Mouse (Mus musculus) liver, adult 2 months (tissue): ENCODE measurements around the gene 1110008P14Rik. TPM values are rescaled to one million over a fixed set of nuclear protein-coding genes. Genes with fewer than 3 reads are reported as not detected.

Experiments used
- DNase-seq: peaks from one replicate; pipeline ENCODE4 v3.0.0-alpha.2; 2011; ENCODE audit warnings: low read depth, low spot score; ENCODE audit errors: extremely low read depth
- H3K27ac ChIP-seq: fragments of 200-500 bp; replicated peaks from 2 replicates; pipeline ENCODE4 v1.5.1; 2012; ENCODE audit warnings: low read depth, mild to moderate bottlenecking, control low read depth, inconsistent platforms, low read length; ENCODE audit not compliant: insufficient read depth
- H3K27me3 ChIP-seq: fragments of 200-500 bp; 2 replicates; pipeline ENCODE4 v1.6.1; 2012; ENCODE audit warnings: mild to moderate bottlenecking, moderate library complexity, low read length, inconsistent platforms; ENCODE audit not compliant: control insufficient read depth, insufficient read depth
- H3K36me3 ChIP-seq: fragments of 200-500 bp; 2 replicates; pipeline ENCODE4 v1.6.1; 2012; ENCODE audit warnings: low read length, inconsistent platforms; ENCODE audit not compliant: control insufficient read depth, insufficient read depth
- H3K4me1 ChIP-seq: fragments of 200-500 bp; 2 replicates; pipeline ENCODE4 v1.6.1; 2011; ENCODE audit warnings: low read length; ENCODE audit not compliant: control insufficient read depth, insufficient read depth
- H3K4me3 ChIP-seq: fragments of 200-500 bp; 2 replicates; pipeline ENCODE4 v1.5.1; 2011; ENCODE audit warnings: low read depth, mild to moderate bottlenecking, control low read depth, low read length, moderate library complexity; ENCODE audit not compliant: insufficient read depth
- H3K79me2 ChIP-seq: fragments of 200-500 bp; 2 replicates; pipeline ENCODE4 v1.6.1; 2012; ENCODE audit warnings: inconsistent platforms, mild to moderate bottlenecking, low read length, moderate library complexity; ENCODE audit not compliant: control insufficient read depth, insufficient read depth
- H3K9ac ChIP-seq: fragments of 200-500 bp; 2 replicates; pipeline ENCODE4 v1.6.1; 2012; ENCODE audit warnings: low read depth, mild to moderate bottlenecking, control low read depth, inconsistent platforms, low read length
- CTCF ChIP-seq: fragments of 200-500 bp; IDR thresholded peaks from 2 replicates; pipeline ENCODE4 v1.5.1; 2011; ENCODE audit warnings: low read depth, low read length, control low read depth
- POLR2A ChIP-seq: fragments of 200-500 bp; IDR thresholded peaks from 2 replicates; pipeline ENCODE4 v1.6.1; 2011; ENCODE audit warnings: low read length, control low read depth; ENCODE audit not compliant: insufficient read depth; ENCODE audit errors: extremely low read depth
- WGBS: fragments of 180-500 bp; shearing (Covaris S2); methylation state at CpG from one replicate; pipeline ENCODE4 v1.1.7; 2018; 5-methylcytosine and 5-hydroxymethylcytosine counted together
- polyA plus RNA-seq: library from polyadenylated mRNA; depleted of rRNA; stranded (reverse); fragments of >200 nt; gene quantifications from 2 replicates; pipeline ENCODE4 v1.2.3, GENCODE M21; 2012
- total RNA-seq: library from RNA; depleted of rRNA; stranded (reverse); fragments of >200 nt; gene quantifications from 2 replicates; pipeline ENCODE4 v1.2.3, GENCODE M21; 2014

Gene 1110008P14Rik
- total and polyA plus RNA-seq, 2 experiments: 32.5 to 103 TPM

DNA sequence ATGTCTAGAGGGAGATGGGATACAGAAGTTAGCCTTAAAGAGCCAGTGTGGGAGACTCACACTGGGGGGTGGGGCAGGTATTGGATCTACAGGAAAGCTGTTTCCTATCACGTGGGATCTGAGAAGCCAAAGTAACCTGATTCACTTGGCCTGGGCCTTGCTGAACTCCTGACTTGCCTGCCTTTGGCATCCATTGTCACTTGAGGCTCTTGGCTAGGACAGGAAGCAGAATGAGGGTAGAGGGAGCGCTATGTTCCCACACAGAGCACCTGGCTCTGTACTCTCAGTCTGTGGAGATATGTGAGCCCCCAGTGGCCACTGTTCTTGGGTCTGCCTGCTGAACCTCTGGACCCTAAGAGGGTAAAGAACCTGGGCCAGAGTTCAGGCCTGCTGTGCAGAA is 34.8 kb upstream of the 1110008P14Rik start:
- TF ChIP-seq CTCF: no peak
- DNase-seq: peak; percentile 69
- Histone ChIP-seq H3K27me3 (no peaks in the 10 kb centered on the region), H3K27ac (peak overlapping the region; percentile 86), H3K9ac (peak overlapping the region; percentile 15; the same call in 1 of the 2 replicates), H3K79me2 (no peaks in the 10 kb centered on the region), H3K4me3 (no peak overlapping the region), H3K36me3 (peaks cover 56% of the 10 kb centered on the region), H3K4me1 (peaks cover 35% of the 10 kb centered on the region)
- 26% methylated on average over 2 of the region's 2 CpGs for WGBS

DNA sequence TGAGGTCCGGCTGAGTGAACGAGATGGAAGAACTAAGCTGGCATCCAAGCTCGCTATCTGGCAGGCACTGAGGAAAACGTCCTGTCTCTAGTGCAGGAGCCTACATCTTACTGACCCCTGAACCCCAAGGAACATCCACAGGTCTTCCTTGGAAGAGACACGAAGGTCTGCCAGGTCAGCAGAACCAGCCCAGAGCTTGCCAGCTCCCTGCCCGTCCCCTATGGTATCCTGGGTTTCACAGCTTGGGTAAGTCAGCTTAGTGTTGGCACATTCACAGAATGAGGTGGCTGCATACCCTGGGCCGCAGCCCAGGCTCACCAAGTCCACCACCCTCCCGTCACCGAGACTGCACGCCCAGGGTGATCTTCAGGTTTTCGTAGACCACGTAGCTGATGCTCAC is 34.1 kb upstream of the 1110008P14Rik start:
- Histone ChIP-seq H3K4me3 (no peak overlapping the region), H3K9ac (no peak overlapping the region; the same call in 1 of the 2 replicates), H3K4me1 (peaks cover 37% of the 10 kb centered on the region), H3K27me3 (no peaks in the 10 kb centered on the region), H3K36me3 (peaks cover 48% of the 10 kb centered on the region), H3K27ac (peak overlapping the region; percentile 86), H3K79me2 (no peaks in the 10 kb centered on the region)
- TF ChIP-seq POLR2A (no peak), CTCF (no peak)
- 65% methylated on average over 12 of the region's 12 CpGs for WGBS
- DNase-seq: no peak

DNA sequence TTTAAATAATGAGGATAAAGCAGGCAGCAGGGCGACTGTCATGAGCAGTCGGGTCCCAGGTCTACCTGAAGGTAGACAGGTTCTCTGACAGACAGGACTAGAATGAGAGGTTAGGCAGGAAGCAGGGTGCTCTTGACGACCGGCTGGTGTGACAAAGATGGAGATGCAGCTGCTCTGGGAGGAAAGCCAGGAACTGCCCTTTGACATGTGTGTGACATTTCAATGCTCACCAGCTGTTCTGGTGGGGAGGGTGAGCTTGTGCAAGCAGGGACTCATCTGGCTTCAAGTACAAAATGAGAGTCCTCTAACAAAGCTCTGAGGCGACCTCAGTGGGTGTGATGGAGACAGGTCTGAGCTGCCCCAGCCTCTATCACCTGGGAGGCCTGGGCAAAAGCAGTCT is 32.2 kb upstream of the 1110008P14Rik start:
- Histone ChIP-seq H3K9ac (no peak overlapping the region), H3K27me3 (no peaks in the 10 kb centered on the region), H3K4me3 (no peak overlapping the region), H3K27ac (peak overlapping the region; percentile 59), H3K36me3 (peaks cover 37% of the 10 kb centered on the region), H3K79me2 (no peaks in the 10 kb centered on the region), H3K4me1 (peaks cover 36% of the 10 kb centered on the region)
- TF ChIP-seq POLR2A (no peak), CTCF (no peak)
- peak; percentile 87 for DNase-seq
- 23% methylated on average over 5 of the region's 5 CpGs for WGBS

DNA sequence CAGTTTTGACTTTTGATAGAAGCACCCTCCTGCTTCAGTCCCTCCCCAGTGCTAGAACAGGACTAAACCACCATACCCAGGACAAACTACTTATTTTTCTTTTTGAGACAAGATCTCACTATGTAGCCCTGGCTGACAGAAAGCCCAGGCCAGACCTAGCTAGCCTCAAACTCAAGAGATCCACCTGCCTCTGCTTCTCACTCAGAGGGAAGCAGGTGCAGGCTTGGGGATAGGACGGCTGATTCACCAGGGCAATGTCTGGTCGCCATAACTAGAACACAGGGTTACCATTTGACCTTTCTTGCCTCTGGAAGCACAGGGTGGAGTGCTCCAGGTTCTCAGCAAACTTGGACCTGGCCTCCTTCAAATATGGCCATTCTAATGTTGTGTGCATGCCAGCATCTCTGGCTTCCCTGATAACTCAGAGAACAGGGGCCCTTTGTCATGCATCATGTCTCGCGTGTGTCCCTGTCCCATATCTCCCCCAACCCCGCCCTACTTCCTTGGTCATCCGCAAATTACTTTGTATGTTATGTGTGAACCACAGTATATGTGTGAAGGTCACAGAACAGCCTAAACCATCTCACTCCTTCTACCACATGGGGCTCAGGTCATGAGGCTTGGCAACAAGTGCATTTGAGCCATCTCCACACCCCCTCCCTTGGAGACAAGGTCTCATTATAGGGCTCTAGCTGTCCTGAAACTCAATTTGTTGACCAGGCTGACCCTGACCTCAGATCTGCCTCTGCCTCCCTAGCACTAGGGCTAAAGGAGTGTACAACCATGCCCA is 31.2 kb upstream of the 1110008P14Rik start:
- Histone ChIP-seq H3K79me2 (no peaks in the 10 kb centered on the region), H3K36me3 (peaks cover 30% of the 10 kb centered on the region), H3K9ac (no peak overlapping the region), H3K4me3 (no peak overlapping the region), H3K4me1 (peaks cover 31% of the 10 kb centered on the region), H3K27me3 (no peaks in the 10 kb centered on the region), H3K27ac (peak overlapping the region; percentile 50)
- TF ChIP-seq CTCF (no peak), POLR2A (no peak)
- 28% methylated on average over 6 of the region's 6 CpGs for whole genome bisulfite sequencing
- peak; percentile 94 for DNase-seq

DNA sequence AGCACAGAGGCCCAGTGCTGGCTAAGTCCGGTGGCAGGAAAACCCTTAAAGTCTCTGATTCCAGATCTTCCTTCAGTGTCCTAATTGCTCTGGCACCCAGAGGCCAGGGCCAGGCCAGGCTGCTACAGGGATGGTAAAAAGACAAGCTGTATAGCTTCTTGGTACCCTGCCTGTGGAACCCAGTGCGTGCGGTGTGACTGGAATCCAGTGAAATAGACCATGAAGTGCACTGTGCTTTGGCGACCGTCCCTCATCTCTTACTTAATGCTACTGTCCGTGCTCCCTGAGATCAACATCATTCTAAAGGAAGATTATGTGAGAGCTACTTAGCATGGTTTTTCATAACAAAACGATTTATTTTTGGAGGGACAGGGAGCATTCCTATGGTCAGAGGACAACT is 29.7 kb upstream of the 1110008P14Rik start:
- DNase-seq: no peak
- Histone ChIP-seq H3K4me1 (peaks cover 32% of the 10 kb centered on the region), H3K27me3 (no peaks in the 10 kb centered on the region), H3K79me2 (no peaks in the 10 kb centered on the region), H3K4me3 (no peak overlapping the region), H3K27ac (no peak overlapping the region), H3K9ac (no peak overlapping the region), H3K36me3 (peaks cover 16% of the 10 kb centered on the region)
- WGBS: 77% methylated on average over 7 of the region's 7 CpGs
- TF ChIP-seq POLR2A (no peak), CTCF (no peak)
